Comparison of ENCODE assay signal across 24 mouse cellular contexts in genomic region chr7:70327191-70327590, GRCm38 (mm10). TPM values are rescaled to one million over a fixed set of nuclear protein-coding genes. Genes with fewer than 3 reads are reported as not detected.
DNase-seq lines count a peak whose midpoint lies in the region; ATAC-seq and TF ChIP-seq lines count a peak whose summit lies in the region.
"Had no signal": no experiment of that assay in that cellular context is flagged by ENCODE, and none has a peak within 500 bp of the region (broad histone marks: within the 10 kb centered on the region; RNA-seq: fewer than 3 reads in every experiment).

No protein-coding gene starts in this region.

- 7% methylated on average over 2 of the region's 2 CpGs for WGBS in forebrain, embryonic 12.5 days
- WGBS in forebrain, postnatal 0 days, result 18% methylated on average over 2 of the region's 2 CpGs
- 2% methylated on average over 2 of the region's 2 CpGs for WGBS in midbrain, embryonic 11.5 days
- 21% methylated on average over 2 of the region's 2 CpGs for WGBS in midbrain, postnatal 0 days
- WGBS in hindbrain, embryonic 14.5 days, result 21% methylated on average over 2 of the region's 2 CpGs

- no peak overlapping the region for H3K4me3 ChIP-seq in forebrain, embryonic 12.5 days (replicated peaks)
- H3K4me3 ChIP-seq in forebrain, postnatal 0 days (ENCODE audit: low read depth, low read length), result no peak overlapping the region
- H3K4me3 ChIP-seq in midbrain, embryonic 11.5 days (ENCODE audit: low read depth, low read length), result peak overlapping the region; percentile 18; the same call in 1 of the 2 replicates
- H3K4me3 ChIP-seq in midbrain, postnatal 0 days (ENCODE audit: low read depth, low read length), result no peak overlapping the region
- no peak overlapping the region for H3K4me3 ChIP-seq in hindbrain, embryonic 14.5 days (replicated peaks; ENCODE audit: low read length)
- H3K4me3 ChIP-seq: embryonic facial prominence, embryonic 15.5 days; heart, embryonic 13.5 days; liver, embryonic 13.5 days; neural tube, embryonic 12.5 days had no signal

- TF ChIP-seq CTCF in forebrain, postnatal 0 days (IDR thresholded peaks at IDR 0.05; ENCODE audit: low read depth), result no peak
- TF ChIP-seq CTCF in midbrain, postnatal 0 days (IDR thresholded peaks at IDR 0.05), result no peak

- no peaks in the 10 kb centered on the region for H3K9me3 ChIP-seq in forebrain, embryonic 12.5 days
- no peaks in the 10 kb centered on the region for H3K9me3 ChIP-seq in forebrain, postnatal 0 days (ENCODE audit: low read length)
- no peaks in the 10 kb centered on the region for H3K9me3 ChIP-seq in midbrain, embryonic 11.5 days (ENCODE audit: control insufficient read depth, low read length)
- H3K9me3 ChIP-seq in midbrain, postnatal 0 days (ENCODE audit: low read length), result no peaks in the 10 kb centered on the region
- no peaks in the 10 kb centered on the region for H3K9me3 ChIP-seq in hindbrain, embryonic 14.5 days (ENCODE audit: control insufficient read depth, low read length)
- H3K9me3 ChIP-seq: embryonic facial prominence, embryonic 15.5 days; heart, embryonic 13.5 days; liver, embryonic 13.5 days; neural tube, embryonic 12.5 days had no signal

- no peak overlapping the region for H3K9ac ChIP-seq in forebrain, embryonic 12.5 days
- no peak overlapping the region for H3K9ac ChIP-seq in forebrain, postnatal 0 days
- H3K9ac ChIP-seq in midbrain, embryonic 11.5 days (ENCODE audit: low read length), result peak overlapping the region; percentile 49; the same call in 1 of the 2 replicates
- H3K9ac ChIP-seq in midbrain, postnatal 0 days (replicated peaks; ENCODE audit: low read length, poor library complexity, severe bottlenecking), result no peak overlapping the region
- H3K9ac ChIP-seq in hindbrain, embryonic 14.5 days, result no peak overlapping the region
- H3K9ac ChIP-seq: embryonic facial prominence, embryonic 15.5 days; heart, embryonic 13.5 days; liver, embryonic 13.5 days; neural tube, embryonic 12.5 days had no signal

- H3K36me3 ChIP-seq in forebrain, embryonic 12.5 days (replicated peaks), result no peaks in the 10 kb centered on the region
- H3K36me3 ChIP-seq in forebrain, postnatal 0 days (ENCODE audit: insufficient read depth), result no peaks in the 10 kb centered on the region
- H3K36me3 ChIP-seq in midbrain, embryonic 11.5 days (ENCODE audit: control insufficient read depth, insufficient read depth, low read length), result no peaks in the 10 kb centered on the region
- no peaks in the 10 kb centered on the region for H3K36me3 ChIP-seq in midbrain, postnatal 0 days (ENCODE audit: insufficient read depth, low read length)
- H3K36me3 ChIP-seq in hindbrain, embryonic 14.5 days (replicated peaks; ENCODE audit: control insufficient read depth, insufficient read depth), result no peaks in the 10 kb centered on the region
- H3K36me3 ChIP-seq: embryonic facial prominence, embryonic 15.5 days; G1E; heart, embryonic 13.5 days; liver, embryonic 13.5 days; neural tube, embryonic 12.5 days had no signal

- no peak for DNase-seq in forebrain, postnatal 0 days
- DNase-seq in midbrain, embryonic 11.5 days (ENCODE audit: low spot score, missing footprints), result peak; percentile 91
- DNase-seq in midbrain, postnatal 0 days (ENCODE audit: low spot score), result no peak
- DNase-seq in hindbrain, embryonic 14.5 days (ENCODE audit: low spot score), result no peak
- DNase-seq in lung, postnatal 14 days, result no peak
- no peak for DNase-seq in heart, adult 8-10 months (ENCODE audit: low spot score)
- DNase-seq: adrenal gland, adult 2 months; B cell, adult 2 months; cerebellum, adult 18-20 months; cerebellum, postnatal 14 days; gastrocnemius, postnatal 10 days; heart, postnatal 14 days; kidney, postnatal 4 days; liver, embryonic 13.5 days; lung, adult 2 months had no signal

- peaks cover 93% of the 10 kb centered on the region for H3K27me3 ChIP-seq in forebrain, embryonic 12.5 days
- H3K27me3 ChIP-seq in forebrain, postnatal 0 days (ENCODE audit: insufficient read depth, low read length), result peaks cover 88% of the 10 kb centered on the region
- H3K27me3 ChIP-seq in midbrain, embryonic 11.5 days (ENCODE audit: control insufficient read depth, insufficient read depth, low read length), result peaks cover 91% of the 10 kb centered on the region
- H3K27me3 ChIP-seq in midbrain, postnatal 0 days (ENCODE audit: insufficient read depth, low read length), result peaks cover 72% of the 10 kb centered on the region
- H3K27me3 ChIP-seq in hindbrain, embryonic 14.5 days (ENCODE audit: control insufficient read depth, insufficient read depth, low read length), result peaks cover 92% of the 10 kb centered on the region
- H3K27me3 ChIP-seq: CH12.LX had no signal

- H3K27ac ChIP-seq in forebrain, embryonic 12.5 days, result 0 out of 2 replicates have a peak overlapping the region, but pooled peaks have one; percentile 11
- no peak overlapping the region for H3K27ac ChIP-seq in forebrain, postnatal 0 days (ENCODE audit: low read depth, low read length)
- 0 out of 2 replicates have a peak overlapping the region, but pooled peaks have one; percentile 8 for H3K27ac ChIP-seq in midbrain, embryonic 11.5 days (ENCODE audit: low read depth, low read length)
- no peak overlapping the region for H3K27ac ChIP-seq in midbrain, postnatal 0 days (ENCODE audit: low read depth, low read length)
- H3K27ac ChIP-seq in hindbrain, embryonic 14.5 days, result no peak overlapping the region
- H3K27ac ChIP-seq: embryonic facial prominence, embryonic 15.5 days; heart, embryonic 13.5 days; liver, embryonic 13.5 days; neural tube, embryonic 12.5 days had no signal

- peak overlapping the region; percentile 49 for H3K4me2 ChIP-seq in forebrain, embryonic 12.5 days
- no peak overlapping the region for H3K4me2 ChIP-seq in forebrain, postnatal 0 days (ENCODE audit: low read depth)
- H3K4me2 ChIP-seq in midbrain, embryonic 11.5 days, result peak overlapping the region; percentile 69
- no peak overlapping the region for H3K4me2 ChIP-seq in midbrain, postnatal 0 days (ENCODE audit: low read depth, low read length, poor library complexity, severe bottlenecking)
- 0 out of 2 replicates have a peak overlapping the region, but pooled peaks have one; percentile 0 for H3K4me2 ChIP-seq in hindbrain, embryonic 14.5 days (replicated peaks)
- H3K4me2 ChIP-seq: embryonic facial prominence, embryonic 15.5 days; heart, embryonic 13.5 days; liver, embryonic 13.5 days; neural tube, embryonic 12.5 days had no signal

- ATAC-seq in forebrain, embryonic 12.5 days (ENCODE audit: low FRiP score), result no peak
- no peak for ATAC-seq in forebrain, postnatal 0 days
- ATAC-seq in midbrain, embryonic 11.5 days (ENCODE audit: low FRiP score), result no peak
- no peak for ATAC-seq in midbrain, postnatal 0 days (ENCODE audit: low FRiP score)
- no peak for ATAC-seq in hindbrain, embryonic 14.5 days (ENCODE audit: low FRiP score)
- ATAC-seq: intestine, postnatal 0 days had no signal

- H3K4me1 ChIP-seq in forebrain, embryonic 12.5 days, result peaks cover 43% of the 10 kb centered on the region
- no peaks in the 10 kb centered on the region for H3K4me1 ChIP-seq in forebrain, postnatal 0 days (ENCODE audit: insufficient read depth)
- peaks cover 6% of the 10 kb centered on the region; the same call in 1 of the 2 replicates for H3K4me1 ChIP-seq in midbrain, embryonic 11.5 days (ENCODE audit: control insufficient read depth, insufficient read depth, low read length)
- no peaks in the 10 kb centered on the region for H3K4me1 ChIP-seq in midbrain, postnatal 0 days (ENCODE audit: insufficient read depth, low read length)
- no peaks in the 10 kb centered on the region; the same call in 1 of the 2 replicates for H3K4me1 ChIP-seq in hindbrain, embryonic 14.5 days (replicated peaks; ENCODE audit: control insufficient read depth, insufficient read depth, low read length)
- H3K4me1 ChIP-seq: liver, embryonic 13.5 days had no signal

RNA-seq across cellular contexts. Expression of gene Nr2f2, which starts 39.3 kb away (rescaled TPM):
- 129 and 162 TPM in 2 replicates for polyA plus RNA-seq in forebrain, embryonic 12.5 days (2016; fragmentation: Nextera tagmentation; extraction: Ambion mirVana)
- total RNA-seq in forebrain, postnatal 0 days (2014; rRNA removed), result 23.7 and 49.9 TPM in 2 replicates
- 46.4 and 92.8 TPM in 2 replicates for polyA plus RNA-seq in forebrain, postnatal 0 days (2015; fragmentation: Nextera tagmentation; extraction: Ambion mirVana)
- polyA plus RNA-seq in midbrain, embryonic 11.5 days (2014; fragmentation: Nextera tagmentation; extraction: Ambion mirVana), result 114 and 122 TPM in 2 replicates
- total RNA-seq in midbrain, postnatal 0 days (2014; rRNA removed), result 38.9 and 43.2 TPM in 2 replicates
- 65.4 and 81.6 TPM in 2 replicates for polyA plus RNA-seq in midbrain, postnatal 0 days (2015; fragmentation: Nextera tagmentation; extraction: Ambion mirVana)
- polyA plus RNA-seq in hindbrain, embryonic 14.5 days (2014; fragmentation: Nextera tagmentation; extraction: Ambion mirVana), result 105 and 127 TPM in 2 replicates
- 10 to 100 TPM; 12.5 to 23.1 (median 20.3) TPM for total RNA-seq in heart, adult 8-10 months (2022)
- total RNA-seq: CH12.LX; granulocyte monocyte progenitor cell, adult 5-6 weeks; megakaryocyte, adult 5-6 weeks had no signal
- polyA plus RNA-seq: G1E had no signal

Comparison
In these comparisons a context has a peak if more than half of its experiments do, and no peak if none do; other contexts are left out.
1. H3K27ac ChIP-seq: peak in forebrain, embryonic 12.5 days (single experiment) and midbrain, embryonic 11.5 days (single experiment); none in forebrain, postnatal 0 days (single experiment), midbrain, postnatal 0 days (single experiment) and hindbrain, embryonic 14.5 days (single experiment).
2. H3K4me2 ChIP-seq: peak in forebrain, embryonic 12.5 days (single experiment), midbrain, embryonic 11.5 days (single experiment) and hindbrain, embryonic 14.5 days (single experiment); none in forebrain, postnatal 0 days (single experiment) and midbrain, postnatal 0 days (single experiment).